Mouse (Mus musculus): ENCODE data around the gene Pex5l. TPM values are rescaled to one million over a fixed set of nuclear protein-coding genes. Genes with fewer than 3 reads are reported as not detected.

The Pex5l gene
- total and polyA plus RNA-seq, 3 experiments, result not detected

- no peak for DNase-seq (ENCODE audit: low read depth, low spot score)
- Histone ChIP-seq H3K9ac (ENCODE audit: control insufficient read depth, low read depth, low read length, poor library complexity, severe bottlenecking) (no peak overlapping the region), H3K36me3 (ENCODE audit: control insufficient read depth in 1 of 2, insufficient read depth in 2 of 2, low read length in 2 of 2) (no peaks in the 10 kb centered on the region), H3K27me3 (ENCODE audit: control insufficient read depth in 1 of 2, insufficient read depth in 2 of 2, low read length in 2 of 2) (no peaks in the 10 kb centered on the region), H3K79me2 (ENCODE audit: control insufficient read depth, insufficient read depth, low read length, poor library complexity) (no peaks in the 10 kb centered on the region), H3K27ac (ENCODE audit: control insufficient read depth, low read depth, low read length) (no peak overlapping the region), H3K9me3 (replicated peaks; ENCODE audit: insufficient read depth, low read length) (no peaks in the 10 kb centered on the region), H3K4me1 (ENCODE audit: control insufficient read depth in 1 of 2, insufficient read depth in 2 of 2, low read length in 2 of 2) (no peaks in the 10 kb centered on the region), H3K4me3 (ENCODE audit: control insufficient read depth in 1 of 2, insufficient read depth in 1 of 2, low read depth in 2 of 2, low read length in 2 of 2) (no peak overlapping the region)
- TF ChIP-seq RCOR1 (IDR thresholded peaks at IDR 0.05; ENCODE audit: low read depth, low read length) (no peak), MEF2A (IDR thresholded peaks at IDR 0.05; ENCODE audit: extremely low read depth, insufficient replicate concordance, low read depth, low read length, poor library complexity, severe bottlenecking) (no peak), HCFC1 (IDR thresholded peaks at IDR 0.05; ENCODE audit: low read depth, low read length) (no peak), SMC3 (IDR thresholded peaks at IDR 0.05; ENCODE audit: low read depth, low read length) (no peak), MXI1 (IDR thresholded peaks at IDR 0.05; ENCODE audit: low read depth, low read length) (no peak), SIN3A (IDR thresholded peaks at IDR 0.05; ENCODE audit: low read length) (no peak), JUND (IDR thresholded peaks at IDR 0.05; ENCODE audit: low read depth, low read length) (no peak)
Measured at GRCm38 (mm10) chr3:33070771-33071170, 72.3 kb downstream of the Pex5l start.

- no peaks in the 10 kb centered on the region for H3K27me3 ChIP-seq (ENCODE audit: control insufficient read depth in 1 of 2, insufficient read depth in 2 of 2, low read length in 2 of 2)
- no peak overlapping the region for H3K4me3 ChIP-seq (ENCODE audit: control insufficient read depth in 1 of 2, insufficient read depth in 1 of 2, low read depth in 2 of 2, low read length in 2 of 2)
- no peak overlapping the region for H3K27ac ChIP-seq (ENCODE audit: control insufficient read depth, low read depth, low read length)
- H3K9me3 ChIP-seq (replicated peaks; ENCODE audit: insufficient read depth, low read length), result no peaks in the 10 kb centered on the region
- no peak for DNase-seq (ENCODE audit: low read depth, low spot score)
- H3K9ac ChIP-seq (ENCODE audit: control insufficient read depth, low read depth, low read length, poor library complexity, severe bottlenecking), result no peak overlapping the region
- H3K4me1 ChIP-seq (ENCODE audit: control insufficient read depth in 1 of 2, insufficient read depth in 2 of 2, low read length in 2 of 2), result no peaks in the 10 kb centered on the region
- TF ChIP-seq KAT2A (conservative IDR thresholded peaks at IDR 0.05; ENCODE audit: low read depth, low read length) (no peak), ZC3H11A (IDR thresholded peaks at IDR 0.05; ENCODE audit: low read depth, low read length) (no peak), JUND (IDR thresholded peaks at IDR 0.05; ENCODE audit: low read depth, low read length) (no peak), ETS1 (IDR thresholded peaks at IDR 0.05; ENCODE audit: low read depth, low read length) (no peak), ZMIZ1 (IDR thresholded peaks at IDR 0.05; ENCODE audit: low read depth, low read length) (no peak), USF1 (IDR thresholded peaks at IDR 0.05; ENCODE audit: low read depth, low read length) (no peak), GATA1 (IDR thresholded peaks at IDR 0.05; ENCODE audit: low read depth, low read length) (no peak), ELF1 (IDR thresholded peaks at IDR 0.05; ENCODE audit: low read depth, low read length) (no peak), MXI1 (IDR thresholded peaks at IDR 0.05; ENCODE audit: low read depth, low read length) (no peak)
- H3K79me2 ChIP-seq (ENCODE audit: control insufficient read depth, insufficient read depth, low read length, poor library complexity), result no peaks in the 10 kb centered on the region
- H3K36me3 ChIP-seq (ENCODE audit: control insufficient read depth in 1 of 2, insufficient read depth in 2 of 2, low read length in 2 of 2), result no peaks in the 10 kb centered on the region
Measured at GRCm38 (mm10) chr3:33068146-33068545, 74.9 kb downstream of the Pex5l start.

GRCm38 (mm10) chr3:33063590-33063989, 79.5 kb downstream of the Pex5l start:
- no peak for DNase-seq (ENCODE audit: low read depth, low spot score)
- Histone ChIP-seq H3K4me1 (ENCODE audit: control insufficient read depth in 1 of 2, insufficient read depth in 2 of 2, low read length in 2 of 2) (no peaks in the 10 kb centered on the region), H3K9me3 (replicated peaks; ENCODE audit: insufficient read depth, low read length) (no peaks in the 10 kb centered on the region), H3K27ac (ENCODE audit: control insufficient read depth, low read depth, low read length) (no peak overlapping the region), H3K27me3 (ENCODE audit: control insufficient read depth in 1 of 2, insufficient read depth in 2 of 2, low read length in 2 of 2) (no peaks in the 10 kb centered on the region), H3K79me2 (ENCODE audit: control insufficient read depth, insufficient read depth, low read length, poor library complexity) (no peaks in the 10 kb centered on the region), H3K36me3 (ENCODE audit: control insufficient read depth in 1 of 2, insufficient read depth in 2 of 2, low read length in 2 of 2) (no peaks in the 10 kb centered on the region), H3K4me3 (ENCODE audit: control insufficient read depth in 1 of 2, insufficient read depth in 1 of 2, low read depth in 2 of 2, low read length in 2 of 2) (no peak overlapping the region), H3K9ac (ENCODE audit: control insufficient read depth, low read depth, low read length, poor library complexity, severe bottlenecking) (no peak overlapping the region)
- TF ChIP-seq E2F4 (IDR thresholded peaks at IDR 0.05; ENCODE audit: borderline replicate concordance, low read depth, low read length), result no peak
